Mouse (Mus musculus) cerebellum, postnatal 4 days (tissue): ENCODE measurements at regions not wholly inside any gene's neighbourhood (a gene's known extent, or its start where the extent isn't known, plus 50 kb on each side); places are given as distances from the start of the nearest gene placed in this dataset.
A peak's percentile ranks its signal among the peaks of the same experiment; 100 is the strongest.
"Not testable (repeated sequence)": the region's sequence is repeated elsewhere in the genome, so short reads cannot be mapped to it uniquely, and the experiment has no call there.

ENCODE experiments used
- DNase-seq, 2 experiments: peaks; one replicate each; pipeline ENCODE4 v3.0.0; 2022; ENCODE audit warnings: low spot score in 2 of 2, mixed read lengths in 1 of 2

DNA sequence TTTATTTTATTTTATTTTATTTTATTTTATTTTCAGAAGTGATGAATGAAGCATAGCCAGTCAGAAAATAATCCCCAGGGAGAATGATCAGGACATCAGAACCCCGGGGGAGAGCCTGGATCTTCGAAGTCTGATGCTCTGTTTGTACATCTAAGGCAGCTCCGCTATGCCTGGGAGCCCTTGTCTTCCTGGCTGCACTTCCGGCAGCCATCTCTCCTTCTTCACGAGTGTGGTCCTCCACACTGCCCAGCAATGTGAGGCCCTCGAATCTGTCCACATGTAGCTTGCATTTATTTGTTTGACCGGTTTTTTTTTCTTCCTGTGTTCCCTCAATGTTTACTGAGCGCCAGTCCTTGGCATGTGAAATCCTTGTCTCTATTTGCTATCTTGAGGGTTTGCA, 95.9 kb downstream of the Vcpkmt start:
- DNase-seq: no peak

DNA sequence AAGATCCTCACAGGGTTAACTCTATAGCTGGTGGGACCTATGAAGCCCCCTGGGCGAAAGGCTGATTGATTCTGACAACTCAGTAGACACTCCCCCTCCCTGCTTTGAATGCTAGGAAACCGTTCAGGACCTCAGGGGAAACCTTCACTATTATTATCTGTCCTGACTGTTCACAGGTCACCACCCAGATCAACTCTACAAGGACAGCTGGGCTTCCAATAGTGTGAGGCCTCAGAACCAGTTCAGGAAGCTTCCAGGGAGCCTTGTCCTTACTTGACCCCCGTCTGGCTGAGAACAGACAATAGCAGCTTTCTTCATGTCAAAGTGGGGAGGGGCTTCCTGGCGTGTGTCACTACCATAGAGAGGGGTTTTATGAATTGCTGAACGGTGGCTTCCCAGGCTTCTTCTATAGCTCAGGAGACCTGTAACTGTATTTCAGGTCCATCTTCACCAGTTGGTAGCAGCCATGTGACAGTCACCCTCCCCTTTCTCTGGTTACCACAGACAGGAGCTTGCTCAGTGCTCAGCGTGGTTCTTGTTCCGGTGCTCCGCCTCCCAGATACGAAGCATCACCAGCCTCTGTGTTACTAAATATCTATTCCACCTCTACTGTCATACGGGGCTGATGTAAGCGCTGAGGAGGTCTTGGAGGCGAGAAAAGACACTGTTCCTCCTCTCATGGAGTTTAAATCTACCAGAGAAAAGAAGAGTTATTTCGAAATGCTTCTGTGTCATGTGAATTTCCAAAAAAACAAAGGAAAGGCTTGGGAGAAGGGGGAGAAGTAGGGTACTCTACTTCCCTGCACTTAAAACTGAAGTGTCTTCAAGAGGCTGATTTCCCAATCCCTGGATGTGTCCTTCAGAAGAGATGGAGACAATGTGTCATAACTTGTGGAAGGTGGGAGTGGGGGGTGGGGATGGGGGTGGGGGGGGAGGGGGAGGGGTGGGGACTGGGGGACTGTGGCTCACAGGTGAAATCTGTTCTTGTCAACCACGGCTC, 96.9 kb downstream of the Vcpkmt start:
- DNase-seq: no peak

DNA sequence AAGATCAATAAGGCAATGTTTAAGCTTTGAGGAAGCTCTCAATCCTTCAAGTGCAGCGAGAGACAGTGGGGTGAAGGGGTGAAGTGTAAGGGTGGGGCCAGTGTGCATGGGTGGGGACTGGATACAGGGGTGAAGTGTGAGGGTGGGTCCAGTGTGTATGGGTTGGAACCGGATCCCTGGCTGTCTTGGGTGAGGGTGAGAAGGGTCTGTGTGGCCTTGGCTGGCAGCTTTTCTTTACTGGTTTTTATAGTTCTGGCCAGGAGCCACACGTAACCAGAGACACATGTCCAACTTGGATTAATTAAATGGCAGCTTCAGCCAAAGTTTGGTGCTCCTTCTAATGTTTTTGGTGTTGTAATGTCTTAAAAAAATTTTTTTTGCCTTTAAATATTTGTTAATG, 101.4 kb downstream of the Vcpkmt start:
- DNase-seq: no peak

DNA sequence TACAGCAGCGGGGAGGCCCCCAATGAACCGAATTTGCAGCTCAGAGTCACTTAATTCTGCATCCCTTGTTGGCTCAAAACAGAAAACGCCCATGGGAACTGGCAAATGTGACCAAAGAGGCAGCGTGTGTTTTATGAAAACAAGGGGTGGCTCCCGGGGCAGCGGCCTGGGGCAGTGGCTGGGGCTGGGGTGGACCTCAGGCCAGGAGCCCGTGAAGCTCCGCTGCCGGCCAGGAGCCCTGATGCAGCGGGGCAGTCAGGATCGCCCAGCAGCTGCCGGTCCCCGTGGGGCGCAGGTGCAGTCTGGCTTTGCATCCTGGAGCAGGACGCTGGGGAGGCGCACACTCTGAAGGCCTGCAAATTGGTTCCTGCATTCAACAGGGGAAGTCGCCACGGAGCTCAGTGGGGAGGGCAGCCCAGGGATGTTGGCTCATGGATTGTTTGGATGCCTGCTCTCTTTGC, 104.4 kb upstream of the Gm9887 start:
- peak in 1 of 2 experiments; percentile 30 for DNase-seq

DNA sequence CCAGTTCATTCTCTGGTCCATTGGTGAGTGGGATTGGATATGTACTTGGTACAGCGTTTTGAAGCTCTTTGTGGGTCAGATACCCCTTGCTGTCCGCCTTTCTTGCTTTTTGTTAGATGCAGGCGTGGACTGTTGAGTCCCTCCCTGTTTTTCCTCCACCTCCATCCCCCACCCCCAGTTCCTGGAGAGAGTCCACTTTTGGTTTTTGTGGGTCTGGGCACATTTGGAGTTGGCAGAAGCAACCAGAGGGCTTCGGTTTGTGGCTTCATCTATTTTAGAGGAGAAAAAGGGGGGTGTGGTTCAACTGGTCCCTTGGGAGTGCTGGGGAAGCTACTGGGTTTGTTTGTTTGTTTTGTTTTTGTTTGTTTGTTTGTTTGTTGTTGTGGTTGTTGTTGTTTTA, 103.9 kb upstream of the Gm9887 start:
- peak in 1 of 2 experiments; percentile 22 for DNase-seq

DNA sequence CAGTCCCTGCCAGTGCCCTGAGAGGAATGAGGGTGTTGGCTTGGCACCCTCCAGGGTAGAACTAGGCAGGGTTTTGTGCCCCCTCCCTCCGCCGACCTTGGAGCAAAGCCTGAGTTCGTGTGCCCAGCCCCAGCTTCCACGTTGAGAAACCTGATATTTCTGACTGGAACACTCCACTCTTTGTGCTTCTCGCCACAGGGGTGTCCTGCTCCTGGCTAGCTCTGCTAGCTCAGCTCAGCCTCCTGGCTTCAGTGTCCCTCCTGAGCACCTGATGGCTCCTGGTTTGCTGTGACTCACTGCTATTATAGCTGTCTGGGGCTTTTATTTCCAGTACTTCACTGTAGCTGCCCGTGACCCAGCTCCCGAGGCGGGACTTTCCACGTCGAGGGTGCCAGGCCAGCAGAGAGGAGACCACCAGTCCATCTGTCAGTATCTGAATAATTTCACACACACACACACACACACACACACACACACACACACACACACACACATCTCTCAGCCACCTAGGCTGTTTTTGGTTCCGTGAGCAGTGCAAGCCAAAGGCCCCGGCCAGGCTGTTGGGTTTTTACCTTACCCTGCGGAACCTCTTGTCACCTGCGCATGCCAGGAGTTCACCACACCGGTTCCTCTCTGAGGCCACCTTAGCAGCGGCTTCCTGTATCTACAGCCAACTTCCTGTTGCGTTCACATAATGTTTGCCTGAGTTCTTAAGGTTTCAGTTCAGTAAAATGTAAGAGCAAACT, 102.8 kb upstream of the Gm9887 start:
- peak in 1 of 2 experiments; percentile 28 for DNase-seq

DNA sequence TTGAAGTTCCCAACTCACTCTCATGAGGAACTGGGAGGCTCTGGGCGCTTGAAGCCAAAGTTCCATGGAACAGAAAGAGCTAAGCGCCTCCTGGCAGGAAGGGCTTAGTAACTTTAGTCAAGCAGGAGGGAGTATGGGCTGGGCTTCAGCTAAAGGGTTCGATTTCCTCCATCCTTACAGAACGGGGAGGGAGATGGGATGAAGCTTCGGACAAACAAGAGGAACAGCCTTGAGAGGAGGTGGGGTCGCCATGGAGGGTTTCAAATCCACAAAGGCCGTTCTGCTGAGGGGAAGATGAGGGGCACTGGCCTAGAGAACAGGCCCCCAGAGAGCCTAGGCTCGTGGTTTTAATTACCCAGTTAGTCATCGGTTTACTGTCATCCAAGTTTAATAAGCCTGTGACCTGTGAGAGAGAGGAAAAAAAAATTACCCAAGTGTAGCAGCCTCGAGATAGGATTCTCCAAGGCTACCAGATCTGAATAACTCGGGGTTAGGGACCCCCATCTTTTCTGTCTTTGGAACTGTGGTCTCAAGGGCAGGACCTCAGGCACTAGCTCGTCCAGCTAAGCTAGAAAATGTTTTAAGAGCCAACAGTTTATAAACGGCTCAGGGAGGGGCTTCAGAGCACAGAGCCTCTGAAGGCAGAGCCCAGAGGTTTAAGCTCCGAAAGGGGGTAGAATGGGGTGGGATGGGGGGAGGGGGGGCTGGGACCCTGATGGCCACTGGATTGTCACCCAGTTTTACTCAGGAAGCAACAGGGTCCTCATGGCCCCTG, 102.1 kb upstream of the Gm9887 start:
- DNase-seq: no peak

DNA sequence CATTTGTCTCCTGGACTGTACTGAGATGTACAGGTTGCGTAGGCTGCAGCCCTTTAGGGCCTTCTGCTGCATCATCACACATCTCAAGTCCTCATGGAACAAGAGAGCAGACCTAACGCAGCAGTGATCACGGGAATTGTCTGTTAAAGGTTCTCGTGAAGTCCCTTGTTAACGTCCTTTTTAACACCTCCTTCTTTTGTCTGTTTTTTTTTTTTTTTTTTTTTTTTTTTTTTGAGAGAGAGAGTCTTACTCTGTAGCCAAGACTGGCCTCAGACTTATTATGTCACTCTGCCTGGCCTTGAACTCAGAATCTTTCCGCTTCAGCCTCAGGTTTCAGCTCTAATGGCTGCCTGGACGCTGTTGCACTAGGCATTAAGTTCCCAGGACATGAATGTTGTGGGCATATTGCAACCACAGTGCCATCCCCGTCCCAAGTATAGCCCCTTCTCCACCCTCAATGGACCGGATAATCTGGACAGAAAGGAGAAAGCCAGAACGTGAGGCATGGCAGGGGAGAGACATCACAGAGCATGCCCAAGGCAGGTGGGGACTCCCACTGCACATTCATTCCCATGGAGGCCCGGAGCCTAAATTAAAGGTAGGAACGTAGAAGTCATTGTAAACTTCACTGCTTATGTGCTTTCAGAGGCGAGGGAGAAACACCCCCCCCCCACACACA, 101.3 kb upstream of the Gm9887 start:
- DNase-seq: no peak

DNA sequence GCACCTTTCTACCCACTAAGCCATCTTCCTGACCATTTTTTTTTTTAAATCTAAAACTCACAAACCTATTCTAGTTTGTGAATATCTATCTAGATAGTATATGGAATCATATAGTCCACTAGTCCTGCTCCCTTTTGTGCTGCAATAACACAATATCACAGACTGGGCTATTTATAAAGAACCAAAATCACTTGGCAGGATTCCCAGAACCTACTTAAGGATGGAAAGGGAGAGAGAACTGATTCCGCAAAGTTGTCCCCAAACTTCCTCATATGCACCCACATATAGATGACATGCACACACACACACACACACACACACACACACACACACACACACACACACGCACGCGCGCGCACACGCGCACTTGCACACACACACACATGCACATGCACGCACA, 100.7 kb upstream of the Gm9887 start:
- no peak for DNase-seq

DNA sequence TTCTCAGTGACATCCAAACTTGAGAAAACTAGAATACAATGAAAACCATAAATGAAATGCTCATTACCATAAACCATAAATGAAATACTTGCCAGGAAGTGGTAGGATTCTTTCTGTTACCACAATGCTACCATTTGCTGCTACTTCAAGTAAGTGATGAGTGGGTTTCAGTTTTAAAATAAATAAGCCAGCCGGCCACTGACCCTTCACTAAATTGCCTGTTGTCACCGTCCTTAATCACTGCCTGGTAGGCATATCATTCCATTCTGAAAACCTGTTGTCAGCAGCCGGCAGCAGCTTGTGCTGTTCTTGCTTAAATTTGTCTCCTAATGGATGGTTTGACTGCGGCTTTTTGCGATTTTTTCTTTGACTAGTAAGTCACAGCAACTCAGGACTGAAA, 99.6 kb upstream of the Gm9887 start:
- DNase-seq: no peak

DNA sequence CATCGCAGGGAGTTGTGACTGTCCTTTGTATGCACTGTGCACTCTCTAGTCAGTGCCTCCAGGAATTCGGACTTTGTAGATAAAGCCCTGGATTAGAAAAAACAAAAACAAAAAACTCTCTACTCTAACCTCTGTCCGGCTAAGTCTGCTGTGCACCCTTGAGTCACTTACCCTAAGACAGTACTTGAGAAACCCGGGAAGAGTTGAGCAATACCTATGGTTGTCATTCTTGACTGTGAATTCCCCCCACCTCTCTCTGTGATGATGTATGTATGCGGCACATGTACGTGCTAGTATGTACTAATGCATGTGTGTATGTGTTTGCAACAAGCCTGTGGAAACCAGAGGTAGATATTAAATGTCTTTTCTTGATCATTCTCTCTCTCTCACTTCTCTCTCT, 96.7 kb upstream of the Gm9887 start:
- no peak for DNase-seq

DNA sequence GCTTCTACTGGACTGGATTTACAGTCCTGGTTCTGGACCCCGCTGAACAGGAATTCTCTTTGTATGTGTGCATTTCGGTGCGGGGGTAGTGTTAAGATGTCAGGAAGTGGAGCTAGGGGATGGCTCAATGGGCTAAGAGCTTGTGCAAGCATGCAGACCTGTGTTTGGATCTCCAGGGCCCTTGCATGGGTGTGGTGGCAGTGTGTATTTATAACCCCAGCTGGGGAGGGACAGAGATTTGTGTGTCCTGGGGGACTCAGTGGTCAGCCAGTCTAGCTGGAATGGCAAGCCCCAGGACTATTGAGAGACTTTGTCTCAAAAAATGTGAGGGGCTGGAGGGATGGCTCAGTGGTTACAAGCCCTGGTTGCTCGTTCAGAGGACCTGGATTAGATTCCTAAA, 95.1 kb upstream of the Gm9887 start:
- no peak for DNase-seq

DNA sequence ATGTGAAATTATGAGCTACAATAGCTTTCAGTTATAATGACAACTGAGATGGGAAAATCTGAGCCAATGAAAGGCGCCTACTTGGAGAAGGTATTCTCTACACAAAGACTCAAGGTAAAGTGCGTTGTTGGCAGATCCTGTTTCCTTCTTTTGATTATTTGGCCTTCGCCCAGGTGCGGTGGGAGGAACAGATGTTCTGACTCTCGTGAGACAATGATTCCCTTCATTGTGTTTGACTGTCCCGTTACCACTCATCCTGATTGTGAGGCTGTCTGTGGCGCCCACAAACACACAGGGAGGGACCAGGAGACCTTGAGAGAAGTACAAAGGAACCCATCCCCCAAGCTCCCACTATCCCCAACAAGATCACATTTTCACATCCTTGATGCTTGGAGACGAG, 92.6 kb upstream of the Gm9887 start:
- no peak for DNase-seq

DNA sequence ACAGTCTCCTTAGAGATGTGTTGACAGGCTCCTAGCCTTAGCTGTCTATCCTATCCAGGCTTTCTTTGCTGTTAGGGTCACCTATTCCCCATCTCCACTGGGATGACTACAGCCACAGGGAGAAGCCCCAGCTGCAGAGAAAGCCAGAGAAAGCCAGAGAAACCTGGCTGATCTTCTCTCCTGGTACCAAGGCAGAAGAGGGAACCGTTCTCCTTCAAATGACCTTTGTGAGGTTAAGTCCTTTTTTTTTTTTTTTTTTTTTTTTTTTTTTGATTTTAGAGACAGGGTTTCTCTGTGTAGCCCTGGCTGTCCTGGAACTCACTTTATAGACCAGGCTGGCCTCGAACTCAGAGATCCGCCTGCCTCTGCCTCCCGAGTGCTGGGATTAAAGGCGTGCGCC, 91.1 kb upstream of the Gm9887 start:
- DNase-seq: not testable (repeated sequence)

DNA sequence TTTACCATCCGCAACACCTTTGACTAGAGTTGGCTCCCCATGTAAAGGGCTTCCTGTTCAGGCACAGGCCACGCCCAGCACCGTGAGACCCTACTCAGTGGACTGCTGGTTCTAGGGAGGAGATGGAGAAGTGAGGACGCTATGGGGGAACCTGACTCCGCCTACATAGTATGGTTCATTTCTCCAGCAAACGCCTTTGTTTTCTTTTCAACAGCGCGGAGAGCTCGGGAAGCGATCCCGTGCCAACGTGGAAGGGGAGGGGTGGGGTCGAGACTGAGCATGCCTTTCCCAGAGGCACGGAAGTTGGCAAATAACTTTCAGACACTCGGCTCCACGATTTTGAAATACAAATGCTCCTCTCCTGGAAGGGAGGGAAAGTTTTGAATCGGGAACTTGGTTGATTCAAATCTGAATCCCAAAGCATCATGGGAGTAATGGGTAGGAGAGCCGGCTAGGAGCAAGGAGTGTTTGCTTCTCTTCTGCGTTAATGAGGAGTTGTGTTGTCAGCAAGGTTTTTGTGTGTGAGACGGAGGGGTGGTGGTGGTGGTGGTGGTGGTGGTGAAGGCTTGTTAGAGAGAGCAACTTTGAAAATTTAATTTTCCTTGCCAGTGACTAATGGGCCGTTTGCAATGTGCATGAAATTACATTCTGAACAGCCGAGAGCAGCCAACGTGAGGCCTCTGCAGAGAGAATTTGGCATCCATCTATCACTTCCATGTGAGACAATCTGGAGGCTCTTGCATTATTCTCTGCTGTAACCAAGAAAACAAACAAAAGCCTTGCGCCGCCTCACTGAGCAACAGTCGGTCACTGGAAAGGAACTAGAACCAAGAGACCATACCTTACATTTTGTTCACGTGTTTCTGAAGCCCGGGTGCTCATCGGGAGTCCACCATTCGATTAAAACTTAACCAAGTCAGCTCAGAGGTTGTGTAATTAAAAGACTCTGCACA, 89.9 kb upstream of the Gm9887 start:
- peak in 1 of 2 experiments; percentile 36 for DNase-seq

DNA sequence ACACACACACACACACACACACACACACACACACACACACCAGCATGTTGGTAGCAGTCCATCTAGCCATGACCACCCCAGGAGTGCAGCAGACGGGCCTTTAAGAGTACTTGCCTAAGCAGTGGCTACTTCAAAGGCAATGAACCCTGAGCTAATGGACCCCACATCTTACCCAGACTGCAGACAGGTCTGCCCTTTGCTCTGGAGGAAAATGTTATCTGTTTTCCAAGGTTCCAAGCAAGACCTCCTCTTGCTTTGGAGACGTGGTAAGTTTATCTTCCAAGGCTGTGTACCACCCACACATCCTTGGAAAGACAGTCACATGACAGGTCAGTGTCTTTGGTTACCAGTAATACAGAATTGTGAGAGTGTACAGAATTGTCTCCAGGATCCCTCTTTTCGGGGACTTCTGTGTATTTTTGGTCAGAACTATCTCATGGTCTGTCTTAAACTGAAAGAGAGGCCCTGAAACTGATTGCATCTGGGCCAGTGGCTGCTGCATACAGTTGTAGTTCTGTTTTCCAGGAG, 88.4 kb upstream of the Gm9887 start:
- DNase-seq: no peak

DNA sequence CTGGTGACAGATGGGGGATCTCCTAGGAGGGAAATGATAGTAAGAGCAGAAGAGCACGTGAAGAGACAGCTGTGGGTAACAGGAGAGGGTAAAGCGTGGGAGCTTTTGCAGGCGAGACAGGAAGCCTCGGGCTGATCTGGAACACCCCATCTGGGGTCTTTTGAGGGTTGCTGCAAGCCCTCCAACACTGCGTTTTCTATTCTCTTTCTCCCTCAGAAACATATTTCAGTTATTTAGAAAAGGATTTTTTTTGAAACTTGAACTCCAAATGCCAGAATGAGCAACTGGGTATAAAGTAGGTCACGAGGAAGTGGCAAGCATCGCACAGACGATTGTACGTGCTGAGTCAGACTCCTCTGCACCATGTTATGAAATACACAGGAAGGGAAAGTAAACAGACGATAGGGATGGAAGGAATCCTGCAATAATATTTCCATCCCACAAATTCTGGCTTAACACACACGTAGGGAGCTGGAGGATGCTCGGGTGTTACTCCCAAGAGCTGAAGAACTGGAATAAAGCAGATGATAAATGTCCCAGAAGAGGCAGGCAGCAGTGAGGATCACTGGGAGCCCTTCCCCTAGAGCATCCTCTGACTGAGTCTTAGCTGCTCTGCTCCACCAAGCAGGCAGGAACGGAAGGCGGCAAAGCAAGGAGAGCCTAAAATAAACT, 86.0 kb upstream of the Gm9887 start:
- no peak for DNase-seq

DNA sequence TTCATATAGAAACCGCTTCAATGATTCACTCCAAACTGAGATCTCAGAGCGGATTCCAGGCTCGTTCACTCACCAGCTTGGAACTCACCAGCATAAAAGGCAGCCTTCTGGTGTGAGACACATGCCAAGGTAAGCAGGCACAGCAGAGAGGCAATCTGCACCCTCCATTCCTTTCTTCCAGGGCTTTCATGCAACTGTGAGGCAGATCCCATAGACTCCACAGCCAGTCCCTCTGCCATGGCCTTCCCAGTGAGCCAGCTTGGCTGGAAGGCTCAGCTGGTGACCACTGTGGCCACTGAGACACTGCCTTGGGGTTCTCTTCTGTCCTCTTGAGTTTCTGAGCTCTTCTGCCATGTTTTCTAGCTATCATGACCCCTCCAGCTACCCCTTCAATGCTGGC, 84.5 kb upstream of the Gm9887 start:
- no peak for DNase-seq

DNA sequence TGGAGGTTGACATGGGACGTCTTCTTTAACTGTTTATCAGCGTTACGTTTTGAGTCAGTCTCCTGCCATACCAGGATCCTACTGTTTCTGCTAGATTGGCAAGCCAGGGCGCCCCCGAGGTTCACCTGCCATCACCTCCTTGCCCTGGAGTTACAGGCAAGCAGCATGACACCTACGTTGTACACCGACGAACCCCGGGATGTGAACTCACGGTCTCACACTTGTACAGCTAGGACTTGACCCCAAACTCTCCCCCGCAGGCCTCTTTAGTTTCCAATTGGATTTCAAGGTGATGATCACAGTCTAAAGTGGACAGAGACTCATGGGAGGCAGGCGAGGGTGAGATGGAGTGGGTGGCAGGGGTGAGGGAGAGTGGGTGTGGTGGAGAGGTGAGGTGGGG, 83.9 kb upstream of the Gm9887 start:
- no peak for DNase-seq
